Mouse (Mus musculus) liver, embryonic 11.5 days (tissue): ENCODE data around the gene Sh3bp4. TPM values are rescaled to one million over a fixed set of nuclear protein-coding genes. Genes with fewer than 3 reads are reported as not detected.

ENCODE experiments used
- ATAC-seq: fragments of 200-750 bp; cut with Nextera tagmentation; replicated peaks from 2 replicates; pipeline ENCODE4 v1.8.0; 2017; ENCODE audit warnings: moderate number of reproducible peaks, mild to moderate bottlenecking, moderate TSS enrichment, moderate library complexity; ENCODE audit not compliant: low FRiP score
- DNase-seq: peaks from one replicate; pipeline ENCODE4 v3.0.0-alpha.2; 2017; ENCODE audit warnings: low spot score
- H3K27ac ChIP-seq: fragments of 300-500 bp; sonication (generic); 2 replicates; pipeline ENCODE4 v1.5.1; 2014; ENCODE audit warnings: mild to moderate bottlenecking, low read depth, low read length, control low read depth
- H3K27me3 ChIP-seq: fragments of 300-500 bp; sonication (generic); replicated peaks from 2 replicates; pipeline ENCODE4 v1.6.1; 2014; ENCODE audit warnings: low read length, mixed read lengths; ENCODE audit not compliant: control insufficient read depth, insufficient read depth
- H3K36me3 ChIP-seq: fragments of 300-500 bp; sonication (generic); 2 replicates; pipeline ENCODE4 v1.6.1; 2014; ENCODE audit warnings: mild to moderate bottlenecking, low read length, moderate library complexity, mixed read lengths; ENCODE audit not compliant: control insufficient read depth, insufficient read depth
- H3K4me1 ChIP-seq: fragments of 300-500 bp; sonication (generic); replicated peaks from 2 replicates; pipeline ENCODE4 v1.6.1; 2014; ENCODE audit warnings: low read length, mixed read lengths; ENCODE audit not compliant: control insufficient read depth, insufficient read depth
- H3K4me2 ChIP-seq: fragments of 300-500 bp; sonication (generic); 2 replicates; pipeline ENCODE4 v1.6.1; 2014; ENCODE audit warnings: mild to moderate bottlenecking, control low read depth, moderate library complexity
- H3K4me3 ChIP-seq: fragments of 300-500 bp; sonication (generic); 2 replicates; pipeline ENCODE4 v1.5.1; 2014; ENCODE audit warnings: low read depth, low read length, control low read depth
- H3K9ac ChIP-seq: fragments of 300-500 bp; sonication (generic); 2 replicates; pipeline ENCODE4 v1.6.1; 2014; ENCODE audit warnings: low read depth, low read length, control low read depth
- H3K9me3 ChIP-seq: fragments of 300-500 bp; sonication (generic); 2 replicates; pipeline ENCODE4 v1.6.1; 2016; ENCODE audit warnings: low read length, inconsistent platforms, mixed read lengths; ENCODE audit not compliant: control insufficient read depth
- WGBS: fragments of 180-500 bp; shearing (Covaris S2); extraction: QIAGEN DNeasy Blood & Tissue Kit; methylation state at CpG from one replicate; pipeline ENCODE4 v1.1.7; 2014; 5-methylcytosine and 5-hydroxymethylcytosine counted together
- polyA plus RNA-seq: library from polyadenylated mRNA; unstranded; fragments of >200 nt; fragmentation: Nextera tagmentation; extraction: Ambion mirVana; gene quantifications from 2 replicates; pipeline ENCODE4 v1.2.1, GENCODE M21; 2014

Gene Sh3bp4
- polyA plus RNA-seq, 1 experiment from 2014 or later, result 4.4 TPM

- Histone ChIP-seq H3K4me2 (no peak overlapping the region), H3K9me3 (no peaks in the 10 kb centered on the region), H3K4me1 (peaks cover 2% of the 10 kb centered on the region; the same call in 1 of the 2 replicates), H3K9ac (no peak overlapping the region), H3K27ac (no peak overlapping the region), H3K4me3 (no peak overlapping the region), H3K36me3 (no peaks in the 10 kb centered on the region), H3K27me3 (no peaks in the 10 kb centered on the region)
- ATAC-seq, result no peak
- WGBS, result 65% methylated on average over 5 of the region's 5 CpGs
- no peak for DNase-seq
These were observed 23.5 kb downstream of the Sh3bp4 start for GRCm38 (mm10) chr1:89093696-89094095.

GRCm38 (mm10) chr1:89094416-89094815 lies 24.2 kb downstream of the Sh3bp4 start:
- no peak overlapping the region for H3K4me3 ChIP-seq
- no peak overlapping the region for H3K27ac ChIP-seq
- H3K4me1 ChIP-seq, result peaks cover 2% of the 10 kb centered on the region; the same call in 1 of the 2 replicates
- H3K9ac ChIP-seq, result no peak overlapping the region
- H3K27me3 ChIP-seq, result no peaks in the 10 kb centered on the region
- no peaks in the 10 kb centered on the region for H3K9me3 ChIP-seq
- 63% methylated on average over 4 of the region's 4 CpGs for whole genome bisulfite sequencing
- no peaks in the 10 kb centered on the region for H3K36me3 ChIP-seq
- ATAC-seq (no peak), DNase-seq (no peak)
- no peak overlapping the region for H3K4me2 ChIP-seq

GRCm38 (mm10) chr1:89095642-89096424 lies 25.6 kb downstream of the Sh3bp4 start:
- WGBS, result 34% methylated on average over 14 of the region's 14 CpGs
- Histone ChIP-seq H3K9ac (no peak overlapping the region), H3K27me3 (no peaks in the 10 kb centered on the region), H3K36me3 (no peaks in the 10 kb centered on the region), H3K27ac (no peak overlapping the region), H3K4me1 (peaks cover 2% of the 10 kb centered on the region; the same call in 1 of the 2 replicates), H3K9me3 (no peaks in the 10 kb centered on the region), H3K4me2 (peak overlapping the region; percentile 38; the same call in 1 of the 2 replicates), H3K4me3 (no peak overlapping the region)
- ATAC-seq, result no peak
- DNase-seq, result no peak

- no peak overlapping the region for H3K4me3 ChIP-seq
- H3K36me3 ChIP-seq, result no peaks in the 10 kb centered on the region
- no peak overlapping the region for H3K9ac ChIP-seq
- peaks cover 7% of the 10 kb centered on the region; the same call in 1 of the 2 replicates for H3K4me1 ChIP-seq
- no peaks in the 10 kb centered on the region for H3K9me3 ChIP-seq
- no peak overlapping the region for H3K27ac ChIP-seq
- no peaks in the 10 kb centered on the region for H3K27me3 ChIP-seq
- ATAC-seq (peak; percentile 26; the same call in 1 of the 2 replicates), DNase-seq (no peak)
- 55% methylated on average over 14 of the region's 15 CpGs for WGBS
- H3K4me2 ChIP-seq, result peak overlapping the region; percentile 3
These were observed 32.2 kb downstream of the Sh3bp4 start for GRCm38 (mm10) chr1:89102231-89103003.

- WGBS, result 58% methylated on average over 3 of the region's 3 CpGs
- H3K4me3 ChIP-seq, result no peak overlapping the region
- no peaks in the 10 kb centered on the region for H3K27me3 ChIP-seq
- peaks cover 12% of the 10 kb centered on the region for H3K4me1 ChIP-seq
- H3K36me3 ChIP-seq, result no peaks in the 10 kb centered on the region
- H3K9me3 ChIP-seq, result no peaks in the 10 kb centered on the region
- H3K9ac ChIP-seq, result no peak overlapping the region
- DNase-seq, result no peak
- H3K4me2 ChIP-seq, result no peak overlapping the region
- ATAC-seq, result no peak
- H3K27ac ChIP-seq, result no peak overlapping the region
These were observed 32.7 kb downstream of the Sh3bp4 start for GRCm38 (mm10) chr1:89103004-89103263.

GRCm38 (mm10) chr1:89103505-89103904 lies 33.3 kb downstream of the Sh3bp4 start:
- Histone ChIP-seq H3K36me3 (no peaks in the 10 kb centered on the region), H3K4me2 (no peak overlapping the region), H3K9me3 (no peaks in the 10 kb centered on the region), H3K4me3 (no peak overlapping the region), H3K27me3 (no peaks in the 10 kb centered on the region), H3K27ac (no peak overlapping the region), H3K4me1 (peaks cover 17% of the 10 kb centered on the region), H3K9ac (no peak overlapping the region)
- WGBS, result 68% methylated on average over 12 of the region's 12 CpGs
- DNase-seq (no peak), ATAC-seq (no peak)

GRCm38 (mm10) chr1:89104066-89104765 lies 34.0 kb downstream of the Sh3bp4 start:
- no peak overlapping the region for H3K27ac ChIP-seq
- H3K4me2 ChIP-seq, result no peak overlapping the region
- no peak for ATAC-seq
- 76% methylated on average over 13 of the region's 13 CpGs for WGBS
- H3K36me3 ChIP-seq, result no peaks in the 10 kb centered on the region
- no peak overlapping the region for H3K4me3 ChIP-seq
- H3K27me3 ChIP-seq, result no peaks in the 10 kb centered on the region
- H3K4me1 ChIP-seq, result peaks cover 22% of the 10 kb centered on the region
- no peak for DNase-seq
- no peak overlapping the region for H3K9ac ChIP-seq
- H3K9me3 ChIP-seq, result no peaks in the 10 kb centered on the region

- H3K27me3 ChIP-seq, result no peaks in the 10 kb centered on the region
- no peak overlapping the region for H3K4me2 ChIP-seq
- no peaks in the 10 kb centered on the region for H3K9me3 ChIP-seq
- ATAC-seq (no peak), DNase-seq (no peak)
- 88% methylated on average over 18 of the region's 18 CpGs for WGBS
- H3K27ac ChIP-seq, result no peak overlapping the region
- no peaks in the 10 kb centered on the region for H3K36me3 ChIP-seq
- H3K4me3 ChIP-seq, result no peak overlapping the region
- no peak overlapping the region for H3K9ac ChIP-seq
- H3K4me1 ChIP-seq, result peaks cover 22% of the 10 kb centered on the region
These were observed 35.9 kb downstream of the Sh3bp4 start for GRCm38 (mm10) chr1:89105891-89106830.
